9 mouse cellular contexts compared by ENCODE assay signal in the genomic region with DNA sequence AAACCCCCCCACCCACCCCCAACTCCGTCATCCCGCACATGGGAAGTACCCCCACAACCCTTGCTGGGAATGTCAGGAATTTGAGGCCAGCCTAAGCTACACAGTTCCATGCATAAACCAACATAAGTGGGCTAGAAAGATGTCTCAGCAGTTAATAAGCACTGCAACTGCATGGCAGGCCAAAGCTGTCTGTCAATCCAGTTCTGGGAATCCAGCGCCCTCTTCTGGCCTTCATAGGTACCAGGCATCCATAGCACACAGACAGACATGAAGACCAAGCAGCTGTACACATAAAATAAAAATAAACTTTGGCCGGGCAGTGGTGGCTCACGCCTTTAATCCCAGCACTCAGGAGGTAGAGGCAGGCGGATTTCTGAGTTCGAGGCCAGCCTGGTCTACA. TPM values are rescaled to one million over a fixed set of nuclear protein-coding genes. Genes with fewer than 3 reads are reported as not detected.
DNase-seq lines count a peak whose midpoint lies in the region; ATAC-seq and TF ChIP-seq lines count a peak whose summit lies in the region.
"Had no signal": no experiment of that assay in that cellular context is flagged by ENCODE, and none has a peak within 500 bp of the region (broad histone marks: within the 10 kb centered on the region; RNA-seq: fewer than 3 reads in every experiment).

No protein-coding gene starts in this region.

- no peaks in the 10 kb centered on the region for H3K9me3 ChIP-seq in intestine, postnatal 0 days (ENCODE audit: control insufficient read depth)
- H3K9me3 ChIP-seq in intestine, embryonic 16.5 days (ENCODE audit: control insufficient read depth, low read length), result no peaks in the 10 kb centered on the region
- no peaks in the 10 kb centered on the region for H3K9me3 ChIP-seq in limb, embryonic 10.5 days (replicated peaks)
- no peaks in the 10 kb centered on the region for H3K9me3 ChIP-seq in midbrain, embryonic 13.5 days
- H3K9me3 ChIP-seq: limb, embryonic 13.5 days had no signal

- ATAC-seq in intestine, postnatal 0 days, result no peak
- ATAC-seq in intestine, embryonic 16.5 days, result no peak
- 0 out of 2 replicates have a peak, but pooled peaks have one; percentile 18 for ATAC-seq in midbrain, embryonic 13.5 days

- peaks cover 5% of the 10 kb centered on the region; the same call in 1 of the 2 replicates for H3K4me1 ChIP-seq in intestine, postnatal 0 days (replicated peaks; ENCODE audit: control insufficient read depth, insufficient read depth, low read length)
- peaks cover 10% of the 10 kb centered on the region for H3K4me1 ChIP-seq in intestine, embryonic 16.5 days (ENCODE audit: control insufficient read depth, insufficient read depth, low read length)
- peaks cover 16% of the 10 kb centered on the region for H3K4me1 ChIP-seq in limb, embryonic 10.5 days
- H3K4me1 ChIP-seq in midbrain, embryonic 13.5 days (replicated peaks), result peaks cover 13% of the 10 kb centered on the region

- no peak overlapping the region for H3K27ac ChIP-seq in intestine, postnatal 0 days (ENCODE audit: low read depth, low read length)
- H3K27ac ChIP-seq in intestine, embryonic 16.5 days (ENCODE audit: low read length), result no peak overlapping the region
- no peak overlapping the region for H3K27ac ChIP-seq in limb, embryonic 10.5 days
- no peak overlapping the region for H3K27ac ChIP-seq in midbrain, embryonic 13.5 days
- H3K27ac ChIP-seq: limb, embryonic 13.5 days had no signal

- no peak overlapping the region for H3K4me3 ChIP-seq in intestine, postnatal 0 days (ENCODE audit: low read depth, low read length)
- no peak overlapping the region for H3K4me3 ChIP-seq in intestine, embryonic 16.5 days (ENCODE audit: low read length)
- no peak overlapping the region for H3K4me3 ChIP-seq in limb, embryonic 10.5 days
- H3K4me3 ChIP-seq in midbrain, embryonic 13.5 days (replicated peaks), result no peak overlapping the region
- H3K4me3 ChIP-seq: limb, embryonic 13.5 days had no signal

- 39% methylated on average over 7 of the region's 7 CpGs for WGBS in intestine, postnatal 0 days
- WGBS in intestine, embryonic 16.5 days, result 43% methylated on average over 7 of the region's 7 CpGs
- WGBS in limb, embryonic 10.5 days, result 64% methylated on average over 7 of the region's 7 CpGs
- WGBS in midbrain, embryonic 13.5 days, result 55% methylated on average over 7 of the region's 7 CpGs

- DNase-seq in ES-CJ7 (ENCODE audit: low read depth, low spot score), result peak; percentile 83
- DNase-seq in cerebellum, adult 9-11 months, result peak; percentile 70
- DNase-seq in gastrocnemius, postnatal 10 days, result peak; percentile 55
- DNase-seq in limb, embryonic 10.5 days (ENCODE audit: low spot score), result peak; percentile 67
- DNase-seq in thymus, postnatal 10 days (ENCODE audit: low spot score in 2 of 2), result peak; percentile 70 to 77

- peaks cover 81% of the 10 kb centered on the region for H3K36me3 ChIP-seq in intestine, postnatal 0 days (ENCODE audit: control insufficient read depth, insufficient read depth)
- H3K36me3 ChIP-seq in intestine, embryonic 16.5 days (ENCODE audit: control insufficient read depth, insufficient read depth, low read length), result peaks cover 42% of the 10 kb centered on the region
- peaks cover 96% of the 10 kb centered on the region for H3K36me3 ChIP-seq in limb, embryonic 10.5 days
- peaks cover 90% of the 10 kb centered on the region for H3K36me3 ChIP-seq in midbrain, embryonic 13.5 days

- no peaks in the 10 kb centered on the region for H3K27me3 ChIP-seq in intestine, postnatal 0 days (replicated peaks; ENCODE audit: control insufficient read depth, insufficient read depth, low read length)
- no peaks in the 10 kb centered on the region for H3K27me3 ChIP-seq in intestine, embryonic 16.5 days (replicated peaks; ENCODE audit: control insufficient read depth, insufficient read depth, low read length)
- H3K27me3 ChIP-seq in limb, embryonic 10.5 days (ENCODE audit: low read depth, poor library complexity, severe bottlenecking), result no peaks in the 10 kb centered on the region
- H3K27me3 ChIP-seq in midbrain, embryonic 13.5 days, result no peaks in the 10 kb centered on the region
- H3K27me3 ChIP-seq: limb, embryonic 13.5 days had no signal

- no peak overlapping the region for H3K4me2 ChIP-seq in intestine, postnatal 0 days (replicated peaks; ENCODE audit: low read depth)
- no peak overlapping the region for H3K4me2 ChIP-seq in intestine, embryonic 16.5 days (ENCODE audit: low read depth, low read length)
- no peak overlapping the region for H3K4me2 ChIP-seq in midbrain, embryonic 13.5 days (replicated peaks)
- H3K4me2 ChIP-seq: limb, embryonic 13.5 days had no signal

- H3K9ac ChIP-seq in intestine, postnatal 0 days (ENCODE audit: low read depth, low read length), result no peak overlapping the region
- H3K9ac ChIP-seq in intestine, embryonic 16.5 days (ENCODE audit: low read depth, low read length), result no peak overlapping the region
- H3K9ac ChIP-seq in midbrain, embryonic 13.5 days (replicated peaks), result no peak overlapping the region
- H3K9ac ChIP-seq: limb, embryonic 13.5 days had no signal

- peak; percentile 87 for TF ChIP-seq CTCF in intestine, postnatal 0 days (IDR thresholded peaks at IDR 0.05; ENCODE audit: low read depth)

RNA-seq across cellular contexts. Expression of a gene that starts 13.4 kb away (rescaled TPM):
- polyA plus RNA-seq in intestine, postnatal 0 days (2015; fragmentation: Nextera tagmentation; extraction: Ambion mirVana), result 5.4 and 6.7 TPM in 2 replicates
- polyA plus RNA-seq in intestine, embryonic 16.5 days (2015; fragmentation: Nextera tagmentation; extraction: Ambion mirVana), result 6.6 and 6.9 TPM in 2 replicates
- 10 to 100 TPM; 11.0 to 17.1 TPM for total RNA-seq in gastrocnemius, postnatal 10 days (2021)
- 9.4 and 10.6 TPM in 2 replicates for polyA plus RNA-seq in limb, embryonic 10.5 days (2016; fragmentation: Nextera tagmentation; extraction: Ambion mirVana)
- polyA plus RNA-seq in midbrain, embryonic 13.5 days (2015; fragmentation: Nextera tagmentation; extraction: Ambion mirVana), result 13.3 and 14.1 TPM in 2 replicates

RNA-seq across cellular contexts. Expression of a gene that starts 13.8 kb away (rescaled TPM):
- polyA plus RNA-seq in intestine, postnatal 0 days (2015; fragmentation: Nextera tagmentation; extraction: Ambion mirVana), result 50.9 and 57.5 TPM in 2 replicates
- polyA plus RNA-seq in intestine, embryonic 16.5 days (2015; fragmentation: Nextera tagmentation; extraction: Ambion mirVana), result 64.3 and 66.3 TPM in 2 replicates
- total RNA-seq in gastrocnemius, postnatal 10 days (2021), result 10 to 100 TPM; 19.6 to 20.0 TPM
- 90.1 and 92.0 TPM in 2 replicates for polyA plus RNA-seq in limb, embryonic 10.5 days (2016; fragmentation: Nextera tagmentation; extraction: Ambion mirVana)
- polyA plus RNA-seq in midbrain, embryonic 13.5 days (2015; fragmentation: Nextera tagmentation; extraction: Ambion mirVana), result 72.2 and 74.0 TPM in 2 replicates

RNA-seq across cellular contexts. Expression of a gene that starts 22.9 kb away (rescaled TPM):
- polyA plus RNA-seq in intestine, postnatal 0 days (2015; fragmentation: Nextera tagmentation; extraction: Ambion mirVana), result 17.0 TPM in 2 replicates
- 2.5 and 2.8 TPM in 2 replicates for polyA plus RNA-seq in intestine, embryonic 16.5 days (2015; fragmentation: Nextera tagmentation; extraction: Ambion mirVana)
- total RNA-seq in gastrocnemius, postnatal 10 days (2021), result 1 to 10 TPM in 1 of 2 experiments, under 1 TPM in 1; 0.68 to 1.4 TPM
- polyA plus RNA-seq in limb, embryonic 10.5 days (2016; fragmentation: Nextera tagmentation; extraction: Ambion mirVana), result 1.8 and 2.0 TPM in 2 replicates
- 2.6 and 3.3 TPM in 2 replicates for polyA plus RNA-seq in midbrain, embryonic 13.5 days (2015; fragmentation: Nextera tagmentation; extraction: Ambion mirVana)

RNA-seq across cellular contexts. Expression of a gene that starts 27.1 kb away (rescaled TPM):
- polyA plus RNA-seq in intestine, postnatal 0 days (2015; fragmentation: Nextera tagmentation; extraction: Ambion mirVana), result 3.9 and 4.7 TPM in 2 replicates
- polyA plus RNA-seq in intestine, embryonic 16.5 days (2015; fragmentation: Nextera tagmentation; extraction: Ambion mirVana), result 9.0 and 9.9 TPM in 2 replicates
- under 1 TPM in 1 of 2 experiments, not detected in 1; 0.61 TPM for total RNA-seq in gastrocnemius, postnatal 10 days (2021)
- not detected in 2 replicates for polyA plus RNA-seq in limb, embryonic 10.5 days (2016; fragmentation: Nextera tagmentation; extraction: Ambion mirVana)
- polyA plus RNA-seq in midbrain, embryonic 13.5 days (2015; fragmentation: Nextera tagmentation; extraction: Ambion mirVana), result not detected in 2 replicates
- polyA plus RNA-seq: limb, embryonic 13.5 days had no signal
